Mouse (Mus musculus) liver, postnatal 0 days (tissue): ENCODE results near the gene Glp2r.

Experiments used
- CTCF ChIP-seq: sonication (generic); IDR thresholded peaks from 2 replicates; pipeline ENCODE4 v1.5.1; 2016; ENCODE audit warnings: antibody characterized with exemption, low read depth
- EP300 ChIP-seq: IDR thresholded peaks from 2 replicates; pipeline ENCODE4 v1.6.1; 2016; ENCODE audit warnings: antibody characterized with exemption, low read depth, mild to moderate bottlenecking

DNA sequence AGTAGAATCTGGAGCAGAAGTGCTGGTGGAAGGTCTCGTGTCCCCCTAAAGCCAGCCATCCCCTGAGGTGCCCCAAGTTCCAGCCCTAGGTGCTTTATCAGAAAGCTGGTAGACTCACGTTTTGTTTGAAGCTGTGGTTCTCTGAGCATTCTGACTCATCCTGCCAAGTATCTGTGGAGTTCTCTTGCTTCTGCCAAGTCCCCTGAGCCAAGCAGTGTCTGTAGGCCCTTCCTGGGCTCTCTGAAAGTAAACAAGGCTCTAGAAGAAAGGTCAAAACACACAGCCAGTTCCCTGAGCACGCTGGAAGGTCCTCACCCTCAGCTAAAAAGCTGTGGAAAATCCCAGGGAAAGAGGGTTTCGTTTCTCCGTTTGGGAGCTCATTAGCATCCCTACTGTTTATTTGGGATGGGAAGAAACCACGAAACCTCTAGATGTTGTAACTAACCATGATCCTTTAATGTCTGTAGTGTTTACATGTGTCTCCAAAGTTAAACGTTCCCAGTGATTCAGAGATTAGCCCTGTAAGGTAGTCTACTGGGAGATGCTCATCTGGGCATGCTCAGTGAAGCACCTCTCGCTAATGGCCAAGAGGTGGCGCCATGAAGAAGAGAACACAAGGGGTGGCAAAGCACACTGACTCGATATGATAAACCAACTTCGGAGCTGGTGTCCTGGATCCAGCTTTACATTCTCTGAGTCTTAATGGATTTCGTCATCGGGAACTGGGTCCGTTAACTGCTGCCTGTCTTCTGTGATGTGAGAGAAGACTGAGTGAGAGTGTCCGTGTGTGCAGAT is 13.4 kb downstream of the Glp2r start:
- TF ChIP-seq CTCF, result 0 out of 2 replicates have a peak, but pooled peaks have one; percentile 31
- no peak for TF ChIP-seq EP300
